Mouse (Mus musculus) embryonic facial prominence, embryonic 12.5 days (tissue): ENCODE data around the gene Mdm2. TPM values are rescaled to one million over a fixed set of nuclear protein-coding genes. Genes with fewer than 3 reads are reported as not detected.

ENCODE experiments used
- ATAC-seq: fragments of 200-750 bp; cut with Nextera tagmentation; 2 replicates; pipeline ENCODE4 v1.8.0; 2017; ENCODE audit not compliant: insufficient number of reproducible peaks, insufficient read depth, low FRiP score, low TSS enrichment
- H3K27ac ChIP-seq: fragments of 300-500 bp; sonication (generic); 2 replicates; pipeline ENCODE4 v1.5.1; 2016; ENCODE audit warnings: mild to moderate bottlenecking
- H3K27me3 ChIP-seq: fragments of 300-500 bp; sonication (generic); 2 replicates; pipeline ENCODE4 v1.6.1; 2016; ENCODE audit warnings: mild to moderate bottlenecking, moderate library complexity
- H3K36me3 ChIP-seq: fragments of 300-500 bp; sonication (generic); 2 replicates; pipeline ENCODE4 v1.6.1; 2016; ENCODE audit warnings: mild to moderate bottlenecking
- H3K4me1 ChIP-seq: fragments of 300-500 bp; sonication (generic); 2 replicates; pipeline ENCODE4 v1.6.1; 2016
- H3K4me2 ChIP-seq: fragments of 300-500 bp; sonication (generic); replicated peaks from 2 replicates; pipeline ENCODE4 v1.6.1; 2016; ENCODE audit warnings: mild to moderate bottlenecking, moderate library complexity
- H3K4me3 ChIP-seq: fragments of 300-500 bp; sonication (generic); 2 replicates; pipeline ENCODE4 v1.5.1; 2016; ENCODE audit warnings: mild to moderate bottlenecking
- H3K9ac ChIP-seq: fragments of 300-500 bp; sonication (generic); 2 replicates; pipeline ENCODE4 v1.6.1; 2016; ENCODE audit warnings: mild to moderate bottlenecking, moderate library complexity
- H3K9me3 ChIP-seq: fragments of 300-500 bp; sonication (generic); 2 replicates; pipeline ENCODE4 v1.6.1; 2016; ENCODE audit warnings: mild to moderate bottlenecking, moderate library complexity
- whole genome bisulfite sequencing: fragments of 180-500 bp; shearing (Covaris S2); methylation state at CpG from one replicate; pipeline ENCODE4 v1.1.7; 2016; 5-methylcytosine and 5-hydroxymethylcytosine counted together
- polyA plus RNA-seq: library from polyadenylated mRNA; unstranded; fragments of >200 nt; fragmentation: Nextera tagmentation; extraction: Ambion mirVana; gene quantifications from 2 replicates; pipeline ENCODE4 v1.2.1, GENCODE M21; 2016

Mdm2 gene
- polyA plus RNA-seq, 1 experiment from 2014 or later, result 55.9 TPM

DNA sequence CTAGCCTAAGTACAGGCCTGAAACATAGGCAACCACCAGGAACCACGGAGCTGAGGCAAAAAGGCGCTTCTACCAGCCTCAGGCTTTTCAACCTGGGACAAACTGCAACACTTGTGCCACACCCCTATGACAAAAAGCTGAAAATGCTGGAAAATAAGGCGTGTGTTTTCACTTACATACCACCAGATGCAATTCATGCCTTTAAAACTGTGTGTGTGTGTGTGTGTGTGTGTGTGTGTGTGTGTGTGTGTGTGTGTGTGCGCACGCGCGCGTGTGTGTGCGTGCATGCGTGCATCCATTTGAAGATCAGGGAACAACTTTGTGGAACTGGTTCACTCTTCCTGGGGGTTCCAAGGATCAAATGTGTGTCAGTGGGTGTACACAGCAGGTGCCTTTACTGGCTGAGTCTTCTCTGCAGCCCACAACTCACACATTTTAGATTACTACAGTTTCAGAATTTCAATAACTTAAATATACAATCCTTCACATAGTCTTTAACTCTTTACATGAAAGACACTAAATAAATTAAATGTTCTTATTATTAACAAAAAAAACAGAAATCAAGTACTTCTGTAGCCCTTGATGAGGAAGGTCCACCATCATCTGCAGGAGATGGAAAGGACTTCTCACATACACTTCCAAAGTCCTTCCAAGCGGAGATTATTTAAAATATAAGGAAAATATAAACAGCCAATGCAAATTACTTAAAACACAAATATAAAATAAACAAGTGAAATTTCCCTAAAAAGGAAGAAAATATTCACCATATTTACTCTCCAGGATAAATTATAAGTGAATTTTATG lies 21.1 kb downstream of the Mdm2 start:
- H3K9ac ChIP-seq, result no peak overlapping the region
- H3K27ac ChIP-seq, result no peak overlapping the region
- no peaks in the 10 kb centered on the region for H3K4me1 ChIP-seq
- no peak for ATAC-seq
- H3K36me3 ChIP-seq, result peaks cover 52% of the 10 kb centered on the region
- H3K4me3 ChIP-seq, result no peak overlapping the region
- H3K9me3 ChIP-seq, result no peaks in the 10 kb centered on the region
- H3K4me2 ChIP-seq, result no peak overlapping the region
- WGBS, result 94% methylated on average over 11 of the region's 11 CpGs
- no peaks in the 10 kb centered on the region for H3K27me3 ChIP-seq

DNA sequence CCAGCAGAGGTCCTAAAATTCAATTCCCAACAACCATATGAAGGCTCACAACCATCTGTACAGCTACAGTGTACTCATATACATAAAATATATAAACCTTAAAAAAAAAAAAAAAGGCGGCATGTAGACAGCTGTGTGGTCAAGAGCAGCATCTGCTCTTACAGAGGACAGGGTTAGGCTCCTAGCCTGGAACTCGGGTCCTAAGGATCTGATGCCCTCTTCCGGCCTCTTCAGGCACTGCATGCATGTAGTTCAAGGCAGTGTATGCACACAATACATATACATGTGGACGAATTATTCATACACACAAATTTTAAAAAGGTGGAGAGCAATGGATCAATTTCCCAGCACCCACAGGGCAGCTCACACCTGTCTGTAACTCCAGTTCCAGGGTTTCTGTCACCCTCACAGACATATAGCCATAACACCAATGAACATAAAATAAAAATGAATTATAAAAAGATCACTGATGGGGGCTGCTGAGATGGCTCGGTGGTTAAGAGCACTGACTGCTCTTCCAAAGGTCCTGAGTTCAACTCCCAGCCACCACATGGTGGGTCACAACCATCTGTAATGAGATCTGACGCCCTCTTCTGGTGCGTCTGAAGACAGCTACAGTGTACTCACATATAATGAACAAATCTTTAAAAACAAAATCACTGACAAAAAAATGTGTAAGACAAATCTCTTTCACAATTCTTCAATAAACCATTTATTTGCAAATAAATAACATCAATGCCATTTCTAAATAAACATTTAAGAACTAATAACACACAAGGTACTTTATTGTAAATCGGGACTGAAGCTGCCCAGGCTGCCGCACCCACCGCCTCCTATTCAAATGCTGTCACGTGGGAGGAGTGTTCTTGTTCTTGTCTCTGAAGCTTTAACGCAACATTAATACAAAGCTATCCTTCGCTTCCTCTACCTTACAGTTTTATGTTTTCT lies 22.1 kb downstream of the Mdm2 start:
- Histone ChIP-seq H3K4me3 (no peak overlapping the region), H3K27me3 (no peaks in the 10 kb centered on the region), H3K4me2 (no peak overlapping the region), H3K4me1 (no peaks in the 10 kb centered on the region; the same call in 1 of the 2 replicates), H3K9ac (no peak overlapping the region), H3K27ac (no peak overlapping the region), H3K36me3 (peaks cover 44% of the 10 kb centered on the region), H3K9me3 (no peaks in the 10 kb centered on the region)
- ATAC-seq, result peak; percentile 64; the same call in 1 of the 2 replicates
- WGBS, result 87% methylated on average over 13 of the region's 13 CpGs

DNA sequence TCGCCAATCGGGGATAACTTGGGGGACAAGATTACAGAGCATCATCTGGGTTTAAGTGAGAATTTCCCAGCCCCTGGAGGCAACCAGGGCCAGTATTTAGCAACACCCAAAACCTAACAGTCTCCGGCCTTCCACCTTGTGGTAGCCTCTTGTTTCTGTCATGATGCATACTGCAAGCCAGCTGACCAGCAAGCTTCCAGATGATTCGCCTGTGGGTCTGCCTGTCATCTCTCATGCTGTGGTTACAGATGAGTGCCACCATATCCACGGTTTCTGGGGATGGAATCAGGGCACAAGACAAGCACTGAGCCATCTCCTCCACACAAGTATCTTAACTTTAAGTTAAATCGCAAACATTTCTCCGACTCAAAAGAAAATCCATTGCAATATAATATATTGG lies 23.0 kb downstream of the Mdm2 start:
- no peaks in the 10 kb centered on the region; the same call in 1 of the 2 replicates for H3K4me1 ChIP-seq

DNA sequence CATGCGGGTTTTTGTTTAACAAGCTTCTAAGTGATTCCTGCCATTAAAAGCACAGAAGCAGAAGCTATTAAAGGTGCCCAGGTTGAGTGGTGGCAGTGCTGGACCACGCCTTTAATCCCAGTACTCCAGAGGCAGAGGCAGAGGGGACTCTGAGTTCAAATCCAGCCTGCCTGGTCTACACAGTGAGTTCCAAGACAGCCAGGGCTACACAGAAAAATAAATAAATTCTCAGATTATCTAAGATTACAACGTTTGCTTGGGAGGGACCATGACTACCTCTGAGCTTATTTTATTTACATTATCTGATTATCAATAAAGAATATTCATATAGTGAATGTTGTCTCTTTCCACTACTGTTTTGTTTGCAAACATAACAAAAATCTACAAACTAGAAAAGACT lies 23.5 kb downstream of the Mdm2 start:
- H3K9ac ChIP-seq, result no peak overlapping the region
- H3K4me3 ChIP-seq, result no peak overlapping the region
- no peak overlapping the region for H3K27ac ChIP-seq
- WGBS, result 79% methylated on average over 3 of the region's 3 CpGs
- no peaks in the 10 kb centered on the region for H3K27me3 ChIP-seq
- H3K4me2 ChIP-seq, result no peak overlapping the region
- H3K9me3 ChIP-seq, result no peaks in the 10 kb centered on the region
- H3K36me3 ChIP-seq, result peaks cover 32% of the 10 kb centered on the region
- no peak for ATAC-seq
- no peaks in the 10 kb centered on the region; the same call in 1 of the 2 replicates for H3K4me1 ChIP-seq

More for the DNA sequence above, 23.0 kb downstream of the Mdm2 start:
- ATAC-seq, result no peak
- no peak overlapping the region for H3K4me3 ChIP-seq
- no peak overlapping the region for H3K27ac ChIP-seq
- no peak overlapping the region for H3K4me2 ChIP-seq
- H3K9me3 ChIP-seq, result no peaks in the 10 kb centered on the region
- peaks cover 38% of the 10 kb centered on the region for H3K36me3 ChIP-seq
- H3K9ac ChIP-seq, result no peak overlapping the region
- 89% methylated on average over 7 of the region's 7 CpGs for WGBS
- H3K27me3 ChIP-seq, result no peaks in the 10 kb centered on the region

DNA sequence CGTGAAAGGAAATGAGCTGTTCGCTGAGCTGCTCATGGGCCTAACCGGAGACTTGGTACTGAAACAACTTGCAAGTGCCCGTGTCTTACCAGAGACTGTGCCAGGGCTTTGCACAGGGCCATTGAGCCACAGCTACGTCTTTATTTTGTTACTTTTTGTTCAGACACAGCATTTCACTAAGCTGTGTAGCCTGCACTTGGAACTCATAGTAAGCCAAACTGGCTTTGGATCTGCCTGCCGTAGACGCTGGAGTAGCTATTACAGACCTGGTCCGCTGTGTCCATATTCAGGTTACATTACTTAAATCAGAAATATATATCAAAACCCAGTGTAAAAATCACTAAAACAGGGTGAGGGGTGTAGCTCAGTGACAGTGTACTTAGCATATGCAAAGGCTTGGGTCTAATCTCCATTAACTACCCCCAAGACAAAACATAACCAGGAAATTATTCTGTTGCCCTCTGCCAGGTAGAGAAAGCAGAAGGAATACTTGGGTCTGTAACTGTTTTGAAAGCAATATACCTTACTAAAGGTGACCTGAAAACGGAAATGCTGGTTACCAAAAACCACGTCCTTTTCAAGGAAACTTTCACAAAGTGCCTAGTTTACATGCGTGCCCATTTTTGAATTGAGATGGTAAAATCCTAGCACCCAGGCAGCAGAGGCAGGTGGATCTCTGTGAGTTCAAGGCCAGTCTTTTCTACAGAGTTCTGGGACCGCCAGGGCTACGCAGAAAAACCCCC lies 24.5 kb downstream of the Mdm2 start:
- no peak for ATAC-seq
- WGBS, result 90% methylated on average over 13 of the region's 13 CpGs
- no peak overlapping the region for H3K27ac ChIP-seq
- no peak overlapping the region for H3K4me3 ChIP-seq
- H3K27me3 ChIP-seq, result no peaks in the 10 kb centered on the region
- no peaks in the 10 kb centered on the region for H3K9me3 ChIP-seq
- no peak overlapping the region for H3K9ac ChIP-seq
- no peaks in the 10 kb centered on the region; the same call in 1 of the 2 replicates for H3K4me1 ChIP-seq
- H3K4me2 ChIP-seq, result no peak overlapping the region
- H3K36me3 ChIP-seq, result peaks cover 24% of the 10 kb centered on the region

DNA sequence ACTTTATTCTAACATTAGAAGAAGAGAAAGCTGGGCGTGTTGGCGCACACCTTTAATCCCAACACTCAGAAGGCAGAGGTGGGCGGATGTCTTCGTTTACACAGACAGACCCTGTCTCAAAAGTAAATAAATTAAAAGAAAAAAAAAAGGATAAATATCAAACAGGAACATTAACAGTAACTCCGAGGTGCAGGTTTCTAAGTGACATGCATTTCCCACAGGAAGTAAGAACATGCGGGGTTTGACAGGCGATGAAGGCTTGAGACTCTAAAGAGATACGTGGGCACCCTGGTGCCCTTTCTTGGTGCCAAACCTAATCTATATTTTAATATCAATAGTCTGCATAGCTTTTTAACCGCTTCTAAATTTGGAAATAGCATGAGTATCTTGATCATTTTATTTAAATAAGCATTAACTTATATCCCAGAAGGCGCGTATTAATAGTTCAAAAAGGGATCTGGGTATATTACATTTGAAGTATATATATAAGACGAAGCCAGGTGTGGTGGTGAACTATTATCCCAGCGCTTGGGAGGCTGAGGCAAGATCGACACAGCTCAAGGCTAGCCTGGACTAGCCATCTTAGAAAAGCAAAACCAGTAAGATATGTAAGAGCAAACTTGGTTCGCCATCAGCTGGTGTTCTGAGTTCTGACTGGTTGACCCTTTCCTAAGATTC lies 25.2 kb downstream of the Mdm2 start:
- Histone ChIP-seq H3K9ac (no peak overlapping the region), H3K9me3 (no peaks in the 10 kb centered on the region), H3K27me3 (no peaks in the 10 kb centered on the region), H3K27ac (no peak overlapping the region), H3K4me1 (no peaks in the 10 kb centered on the region; the same call in 1 of the 2 replicates), H3K36me3 (peaks cover 18% of the 10 kb centered on the region), H3K4me3 (no peak overlapping the region), H3K4me2 (no peak overlapping the region)
- 91% methylated on average over 15 of the region's 15 CpGs for WGBS
- ATAC-seq, result no peak

DNA sequence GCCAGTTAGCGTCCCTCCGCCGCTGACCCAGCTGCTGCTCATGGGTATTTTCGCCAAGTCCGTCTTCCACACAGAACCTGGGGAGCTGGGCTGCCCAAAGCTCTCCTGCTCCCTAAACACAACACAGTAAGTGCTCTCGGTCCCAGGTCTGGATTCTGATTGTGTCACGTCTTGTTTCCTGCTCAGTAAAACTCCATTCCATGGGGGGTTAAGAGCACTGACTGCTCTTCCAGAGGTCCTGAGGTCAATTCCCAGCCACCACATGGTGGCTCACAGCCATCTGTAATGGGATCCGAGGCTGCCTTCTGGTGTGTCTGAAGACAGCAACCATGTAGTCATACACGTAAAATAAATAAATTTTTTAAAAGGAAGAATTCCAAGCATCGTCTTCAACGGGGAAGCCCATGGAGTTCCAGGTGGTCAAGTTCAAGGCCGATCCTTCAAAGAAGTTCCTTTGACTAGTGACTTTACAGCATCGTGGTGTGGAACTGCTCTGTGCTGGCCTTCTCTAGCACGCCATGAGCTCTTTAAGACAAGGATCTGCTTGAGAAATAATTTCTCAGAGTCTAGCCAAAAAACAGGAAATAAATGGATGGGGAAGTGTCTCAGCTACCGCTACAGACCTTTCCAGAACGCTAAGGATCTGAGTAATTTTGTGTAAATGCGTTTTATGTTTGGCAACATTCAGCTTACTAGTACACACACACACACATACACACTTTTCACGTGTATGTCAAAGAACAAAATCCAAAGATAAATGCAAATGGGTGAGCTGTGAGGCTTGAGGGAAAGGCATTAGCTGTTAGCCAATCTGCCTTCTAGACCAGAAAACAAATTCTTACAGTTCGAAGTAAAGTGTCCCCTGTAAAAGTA lies 26.0 kb downstream of the Mdm2 start:
- WGBS, result 84% methylated on average over 19 of the region's 19 CpGs
- Histone ChIP-seq H3K4me1 (no peaks in the 10 kb centered on the region; the same call in 1 of the 2 replicates), H3K4me3 (no peak overlapping the region), H3K9me3 (no peaks in the 10 kb centered on the region), H3K9ac (no peak overlapping the region), H3K4me2 (no peak overlapping the region), H3K27me3 (no peaks in the 10 kb centered on the region), H3K36me3 (peaks cover 12% of the 10 kb centered on the region), H3K27ac (no peak overlapping the region)
- no peak for ATAC-seq

DNA sequence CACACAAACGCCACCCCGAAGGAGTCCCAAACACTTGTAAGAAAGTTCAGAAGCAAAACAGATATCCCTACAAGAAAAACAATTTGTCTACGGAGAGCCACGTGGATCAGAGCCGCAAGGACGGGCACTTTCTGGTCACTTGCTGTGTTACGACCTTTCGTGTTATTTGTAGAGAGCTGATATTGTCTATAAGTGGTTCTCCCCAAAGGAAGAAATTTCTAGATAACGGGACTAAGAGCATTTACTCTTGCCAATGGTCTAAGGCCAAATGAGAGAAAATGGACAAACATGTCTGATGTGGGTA lies 26.9 kb downstream of the Mdm2 start:
- no peaks in the 10 kb centered on the region for H3K27me3 ChIP-seq
- H3K36me3 ChIP-seq, result peaks cover 5% of the 10 kb centered on the region; the same call in 1 of the 2 replicates
- H3K4me1 ChIP-seq, result no peaks in the 10 kb centered on the region; the same call in 1 of the 2 replicates
- no peak overlapping the region for H3K4me3 ChIP-seq
- H3K9me3 ChIP-seq, result no peaks in the 10 kb centered on the region
- H3K4me2 ChIP-seq, result no peak overlapping the region
- H3K9ac ChIP-seq, result no peak overlapping the region
- no peak overlapping the region for H3K27ac ChIP-seq
- ATAC-seq, result no peak
- whole genome bisulfite sequencing, result 90% methylated on average over 9 of the region's 9 CpGs

DNA sequence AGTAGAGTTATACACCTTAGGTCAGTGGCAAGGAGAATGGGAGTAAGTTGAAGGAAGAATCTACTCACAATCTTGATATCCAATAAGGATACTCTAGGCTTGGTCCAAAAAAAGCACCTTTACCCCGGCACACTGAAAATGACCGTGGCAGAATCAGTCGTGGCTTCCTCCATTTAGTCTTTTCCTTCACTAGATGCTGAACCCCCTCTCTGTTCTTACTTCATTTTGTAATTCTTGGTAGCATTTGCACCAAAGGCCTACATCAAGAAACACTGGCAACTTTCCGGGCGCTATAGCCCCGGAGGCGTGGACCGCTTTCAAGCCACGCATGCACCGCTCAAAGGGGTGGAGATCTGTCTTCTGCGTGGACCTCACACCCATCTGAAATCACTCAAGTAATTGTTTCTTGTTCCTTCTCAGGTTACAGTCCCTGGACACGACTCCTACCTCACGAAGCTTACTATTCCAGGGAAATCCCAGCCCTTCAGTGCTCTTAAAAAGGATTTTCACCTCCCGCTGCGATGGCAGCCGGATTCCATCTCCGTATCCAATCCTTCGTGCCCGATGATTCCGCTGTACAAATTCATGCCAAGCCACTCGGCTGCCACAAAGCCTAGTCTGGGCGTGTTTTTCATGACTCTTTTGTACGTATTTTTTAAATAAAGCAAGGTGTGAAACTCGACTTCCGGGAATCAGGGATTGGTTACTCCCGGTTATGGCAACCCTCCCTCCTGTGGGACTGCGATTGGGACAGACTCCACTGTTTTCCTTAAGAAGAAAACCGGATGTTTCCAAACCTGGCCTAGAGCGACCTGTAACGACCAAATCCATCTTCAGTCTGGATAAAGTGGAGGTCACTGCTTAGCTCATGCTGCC lies 27.5 kb downstream of the Mdm2 start:
- H3K4me3 ChIP-seq, result no peak overlapping the region
- no peaks in the 10 kb centered on the region for H3K27me3 ChIP-seq
- no peak overlapping the region for H3K9ac ChIP-seq
- WGBS, result 68% methylated on average over 30 of the region's 30 CpGs
- H3K9me3 ChIP-seq, result no peaks in the 10 kb centered on the region
- no peak overlapping the region for H3K4me2 ChIP-seq
- no peak overlapping the region for H3K27ac ChIP-seq
- H3K36me3 ChIP-seq, result no peaks in the 10 kb centered on the region
- H3K4me1 ChIP-seq, result no peaks in the 10 kb centered on the region; the same call in 1 of the 2 replicates
- no peak for ATAC-seq
